Mouse (Mus musculus) embryonic facial prominence, embryonic 11.5 days (tissue): Measurements from ENCODE around the gene 9230112D13Rik. TPM values are rescaled to one million over a fixed set of nuclear protein-coding genes. Genes with fewer than 3 reads are reported as not detected.

Experiments used
- ATAC-seq: fragments of 200-750 bp; cut with Nextera tagmentation; replicated peaks from 2 replicates; pipeline ENCODE4 v1.8.0; 2017; ENCODE audit warnings: low read depth; ENCODE audit not compliant: insufficient number of reproducible peaks, low FRiP score, low TSS enrichment
- DNase-seq: peaks from one replicate; pipeline ENCODE4 v3.0.0-alpha.2; 2015; ENCODE audit warnings: low spot score
- H3K27ac ChIP-seq: fragments of 300-500 bp; sonication (generic); replicated peaks from 2 replicates; pipeline ENCODE4 v1.5.1; 2014; ENCODE audit warnings: mild to moderate bottlenecking, low read depth, low read length, control low read depth
- H3K27me3 ChIP-seq: fragments of 300-500 bp; sonication (generic); 2 replicates; pipeline ENCODE4 v1.6.1; 2014; ENCODE audit warnings: mild to moderate bottlenecking, low read length, moderate library complexity, mixed read lengths; ENCODE audit not compliant: control insufficient read depth, insufficient read depth
- H3K36me3 ChIP-seq: fragments of 300-500 bp; sonication (generic); replicated peaks from 2 replicates; pipeline ENCODE4 v1.6.1; 2014; ENCODE audit warnings: low read depth, mild to moderate bottlenecking, low read length, moderate library complexity, mixed read lengths; ENCODE audit not compliant: control insufficient read depth, insufficient read depth
- H3K4me1 ChIP-seq: fragments of 300-500 bp; sonication (generic); 2 replicates; pipeline ENCODE4 v1.6.1; 2014; ENCODE audit warnings: low read length, mixed read lengths; ENCODE audit not compliant: control insufficient read depth, insufficient read depth
- H3K4me2 ChIP-seq: fragments of 300-500 bp; sonication (generic); 2 replicates; pipeline ENCODE4 v1.6.1; 2014; ENCODE audit warnings: low read depth, mild to moderate bottlenecking, control low read depth, low read length, moderate library complexity
- H3K4me3 ChIP-seq: fragments of 300-500 bp; sonication (generic); 2 replicates; pipeline ENCODE4 v1.5.1; 2014; ENCODE audit warnings: low read depth, low read length, control low read depth
- H3K9ac ChIP-seq: fragments of 300-500 bp; sonication (generic); replicated peaks from 2 replicates; pipeline ENCODE4 v1.6.1; 2014; ENCODE audit warnings: mild to moderate bottlenecking, control low read depth, low read length
- H3K9me3 ChIP-seq: fragments of 300-500 bp; sonication (generic); replicated peaks from 2 replicates; pipeline ENCODE4 v1.6.1; 2016; ENCODE audit warnings: mild to moderate bottlenecking, low read length, inconsistent platforms, mixed read lengths; ENCODE audit not compliant: control insufficient read depth
- WGBS: fragments of 180-500 bp; shearing (Covaris S2); extraction: QIAGEN DNeasy Blood & Tissue Kit; methylation state at CpG from one replicate; pipeline ENCODE4 v1.1.7; 2014; 5-methylcytosine and 5-hydroxymethylcytosine counted together
- polyA plus RNA-seq: library from polyadenylated mRNA; unstranded; fragments of >200 nt; fragmentation: Nextera tagmentation; extraction: Ambion mirVana; gene quantifications from 2 replicates; pipeline ENCODE4 v1.2.1, GENCODE M21; 2014

9230112D13Rik gene
- polyA plus RNA-seq, 1 experiment from 2014 or later, result not detected

DNA sequence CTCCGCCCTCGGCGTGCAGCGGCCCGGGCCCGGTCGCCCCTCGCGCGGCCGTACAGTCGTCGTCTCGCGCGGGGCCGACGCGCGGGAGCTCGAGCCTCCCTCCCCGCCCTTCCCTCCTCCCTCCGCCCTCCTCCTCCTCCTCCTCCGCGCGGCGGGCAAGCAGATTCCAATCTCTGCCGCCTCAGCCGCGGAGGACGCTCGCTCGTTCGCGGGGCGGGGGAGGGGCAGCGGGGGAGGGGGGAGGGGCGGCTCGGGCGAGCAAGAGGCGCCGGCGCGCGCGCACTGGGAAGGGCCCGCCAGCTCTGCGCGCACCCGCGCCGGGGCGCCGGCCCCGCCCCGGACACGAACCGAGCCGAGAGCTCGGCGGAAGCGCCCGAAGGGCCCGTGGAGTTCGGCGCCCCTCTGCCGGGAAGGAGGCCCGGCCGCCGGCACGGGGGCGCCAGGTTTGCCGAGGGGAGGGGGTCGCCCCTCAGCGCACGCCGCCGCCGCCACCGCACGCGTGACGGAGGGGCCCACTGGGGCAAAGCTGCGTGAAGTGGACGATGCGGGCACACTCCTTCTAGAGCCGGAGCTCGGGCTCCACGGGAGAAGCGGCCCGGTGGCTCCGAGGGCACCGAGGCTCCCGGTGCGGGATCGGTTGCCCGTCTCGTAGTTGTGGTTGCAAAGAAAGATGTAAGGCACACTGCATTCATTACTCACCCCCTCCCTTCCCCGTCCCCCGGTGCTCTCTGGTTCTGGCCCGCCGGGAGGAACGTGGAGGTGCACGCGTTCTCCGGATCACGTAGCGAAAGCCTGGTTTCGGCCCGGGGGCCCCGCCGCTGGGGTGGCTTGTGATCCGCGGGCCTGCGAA is 19.9 kb downstream of the 9230112D13Rik start:
- WGBS, result under 1% methylated on average over 65 of the region's 115 CpGs
- Histone ChIP-seq H3K9ac (peak overlapping the region; percentile 99), H3K4me1 (no peaks in the 10 kb centered on the region), H3K4me3 (peak overlapping the region; percentile 89), H3K9me3 (no peaks in the 10 kb centered on the region), H3K36me3 (no peaks in the 10 kb centered on the region), H3K4me2 (peak overlapping the region; percentile 55), H3K27ac (peak overlapping the region; percentile 96), H3K27me3 (no peaks in the 10 kb centered on the region)
- DNase-seq, result peak; percentile 96
- peak; percentile 81 for ATAC-seq

DNA sequence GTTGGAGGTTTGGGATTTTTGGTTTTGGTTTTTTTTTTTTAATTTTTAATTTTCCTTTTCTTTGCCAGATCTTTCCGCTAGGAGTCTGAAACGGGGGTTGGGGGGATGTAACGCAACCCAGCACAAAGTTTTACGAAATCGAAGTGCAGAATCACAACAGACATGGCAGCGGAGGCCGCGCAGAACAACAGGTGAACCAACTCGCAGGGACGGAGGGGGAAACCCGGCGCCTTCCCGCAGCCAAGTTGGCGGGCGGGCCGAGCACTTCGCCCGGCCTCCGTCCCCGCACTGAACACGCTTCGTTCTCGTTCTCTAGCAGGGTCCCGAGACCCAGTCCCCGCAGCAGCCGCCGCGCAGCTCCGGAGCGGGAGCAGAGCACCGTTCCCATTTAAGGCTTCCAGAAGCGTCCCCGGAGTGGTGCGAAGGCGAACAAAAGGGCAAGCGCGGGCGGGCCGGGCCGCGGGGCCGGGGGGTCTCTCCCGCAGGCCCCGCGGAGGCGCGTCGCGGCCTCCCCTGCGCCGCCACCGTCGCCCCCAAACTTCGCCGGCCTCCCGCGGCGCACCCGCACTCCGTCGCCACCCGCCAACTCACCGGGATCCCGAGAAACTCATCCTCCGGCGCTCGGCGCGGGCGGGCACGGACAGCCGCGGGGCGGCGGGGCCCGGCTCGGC is 20.7 kb downstream of the 9230112D13Rik start:
- DNase-seq (peak; percentile 69), ATAC-seq (peak; percentile 37)
- Histone ChIP-seq H3K27ac (peak overlapping the region; percentile 96), H3K4me1 (no peaks in the 10 kb centered on the region), H3K9me3 (no peaks in the 10 kb centered on the region), H3K36me3 (no peaks in the 10 kb centered on the region), H3K9ac (peak overlapping the region; percentile 99), H3K4me3 (peak overlapping the region; percentile 89), H3K4me2 (peak overlapping the region; percentile 55), H3K27me3 (no peaks in the 10 kb centered on the region)
- under 1% methylated on average over 54 of the region's 77 CpGs for WGBS

DNA sequence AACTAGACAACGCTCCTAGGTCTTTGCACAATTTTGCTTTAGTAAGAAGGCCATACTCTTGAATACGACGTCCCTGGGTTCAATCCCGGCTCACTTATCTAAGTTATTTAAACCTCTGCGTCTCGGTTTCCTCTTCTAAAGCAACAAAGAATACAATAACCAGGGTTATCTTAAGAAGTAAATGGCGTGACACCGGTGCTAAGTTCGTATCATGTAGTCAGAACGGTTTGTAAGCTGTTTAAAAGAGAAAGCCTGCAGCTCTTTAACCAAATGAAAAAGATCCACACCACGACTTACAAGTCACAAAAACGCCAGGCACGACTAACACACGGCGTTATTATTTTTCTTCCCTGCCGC is 21.2 kb downstream of the 9230112D13Rik start:
- Histone ChIP-seq H3K4me2 (peak overlapping the region; percentile 55), H3K9ac (peak overlapping the region; percentile 99), H3K4me1 (no peaks in the 10 kb centered on the region), H3K9me3 (no peaks in the 10 kb centered on the region), H3K27me3 (no peaks in the 10 kb centered on the region), H3K4me3 (peak overlapping the region; percentile 89), H3K36me3 (no peaks in the 10 kb centered on the region), H3K27ac (peak overlapping the region; percentile 96)
- DNase-seq, result peak; percentile 44
- under 1% methylated on average over 16 of the region's 16 CpGs for WGBS
- ATAC-seq, result no peak

DNA sequence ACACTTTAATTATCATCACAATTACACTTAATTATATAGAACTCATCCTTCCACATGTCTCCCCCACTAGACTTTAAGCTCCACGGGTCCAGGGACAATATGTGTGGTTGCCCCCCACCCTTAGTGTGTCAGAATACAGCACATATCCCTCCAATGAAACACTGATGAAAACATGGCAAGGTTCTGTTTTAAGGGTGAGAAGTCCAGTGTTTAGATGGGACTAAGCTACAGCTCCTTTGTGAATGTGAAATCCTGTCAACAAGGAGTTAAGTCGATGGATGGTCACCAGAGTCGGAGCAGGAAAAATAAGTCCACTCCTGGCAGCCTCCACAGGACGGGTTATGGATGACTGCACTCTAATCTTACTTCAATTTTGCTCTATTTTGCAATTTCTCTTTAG is 22.3 kb downstream of the 9230112D13Rik start:
- H3K36me3 ChIP-seq, result no peaks in the 10 kb centered on the region
- ATAC-seq (no peak), DNase-seq (no peak)
- WGBS, result 4% methylated on average over 4 of the region's 4 CpGs
- no peaks in the 10 kb centered on the region for H3K4me1 ChIP-seq
- H3K27ac ChIP-seq, result no peak overlapping the region
- H3K4me2 ChIP-seq, result peak overlapping the region; percentile 34
- H3K4me3 ChIP-seq, result peak overlapping the region; percentile 19; the same call in 1 of the 2 replicates
- H3K27me3 ChIP-seq, result no peaks in the 10 kb centered on the region
- no peaks in the 10 kb centered on the region for H3K9me3 ChIP-seq
- H3K9ac ChIP-seq, result no peak overlapping the region

DNA sequence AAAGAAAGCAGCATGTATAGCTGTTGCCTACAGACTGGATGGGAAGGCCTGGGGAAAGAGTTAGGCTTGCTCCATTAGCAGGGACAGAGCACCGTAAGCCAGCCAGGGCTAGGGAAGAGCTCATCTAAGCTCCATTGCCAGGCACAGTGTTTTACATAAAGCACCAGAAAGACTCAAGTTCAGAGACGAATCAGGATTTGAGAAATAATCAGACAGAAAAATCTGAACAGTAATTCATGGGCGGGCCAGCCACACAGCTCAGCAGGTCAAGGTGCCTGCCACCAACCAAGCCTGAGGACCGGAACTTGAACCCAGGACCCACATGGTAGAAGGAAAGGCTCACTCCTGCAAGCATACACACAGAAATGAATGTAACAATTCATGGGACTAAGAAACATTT is 22.9 kb downstream of the 9230112D13Rik start:
- WGBS, result 59% methylated on average over 4 of the region's 4 CpGs
- ATAC-seq (no peak), DNase-seq (no peak)
- Histone ChIP-seq H3K4me2 (no peak overlapping the region), H3K27ac (no peak overlapping the region), H3K4me1 (no peaks in the 10 kb centered on the region), H3K36me3 (no peaks in the 10 kb centered on the region), H3K9me3 (no peaks in the 10 kb centered on the region), H3K4me3 (no peak overlapping the region), H3K27me3 (no peaks in the 10 kb centered on the region), H3K9ac (no peak overlapping the region)

DNA sequence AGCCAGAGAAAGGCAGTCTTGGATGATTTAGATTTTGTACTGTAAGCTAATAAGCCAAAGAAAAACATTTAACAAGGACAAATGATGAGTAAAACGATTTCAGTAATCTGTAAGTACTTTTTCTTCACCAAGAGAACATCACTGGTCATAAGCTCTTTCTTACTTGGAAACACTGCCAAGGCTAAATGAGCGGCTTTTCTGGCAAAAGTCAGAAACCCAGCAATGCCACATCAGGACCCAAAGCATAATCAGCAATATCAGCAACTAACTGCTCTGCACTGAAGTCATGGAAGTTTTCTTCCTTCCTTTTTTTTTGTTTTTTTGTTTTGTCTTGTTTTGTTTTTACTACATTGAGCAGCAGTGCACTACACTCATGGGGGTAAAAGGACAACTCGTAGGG is 25.3 kb downstream of the 9230112D13Rik start:
- Histone ChIP-seq H3K9me3 (no peaks in the 10 kb centered on the region), H3K4me2 (no peak overlapping the region), H3K4me3 (no peak overlapping the region), H3K4me1 (no peaks in the 10 kb centered on the region), H3K27me3 (no peaks in the 10 kb centered on the region), H3K9ac (no peak overlapping the region), H3K27ac (no peak overlapping the region), H3K36me3 (no peaks in the 10 kb centered on the region)
- ATAC-seq (no peak), DNase-seq (no peak)
- 67% methylated on average over 3 of the region's 3 CpGs for WGBS

DNA sequence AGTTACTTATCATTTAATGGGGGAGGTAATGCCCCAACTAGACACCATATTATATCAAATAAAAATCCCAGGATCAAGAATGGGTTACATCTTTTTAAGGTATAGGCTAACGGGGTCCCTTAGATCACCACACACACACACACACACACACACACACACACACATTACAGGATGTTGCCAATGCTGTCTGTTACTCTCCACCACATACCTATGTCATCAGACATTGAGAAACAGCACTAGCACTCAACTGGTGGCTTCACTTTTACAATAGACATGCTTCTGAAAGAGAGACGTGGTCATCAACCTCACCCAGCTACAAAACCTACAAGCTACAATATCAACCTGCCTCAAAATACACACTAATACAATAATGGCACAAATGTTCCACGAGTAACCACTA is 28.9 kb downstream of the 9230112D13Rik start:
- WGBS, result 90% methylated on average over 3 of the region's 3 CpGs
- H3K27me3 ChIP-seq, result no peaks in the 10 kb centered on the region
- H3K9ac ChIP-seq, result no peak overlapping the region
- H3K27ac ChIP-seq, result no peak overlapping the region
- no peak overlapping the region for H3K4me3 ChIP-seq
- DNase-seq (no peak), ATAC-seq (no peak)
- no peaks in the 10 kb centered on the region for H3K9me3 ChIP-seq
- no peaks in the 10 kb centered on the region for H3K4me1 ChIP-seq
- no peak overlapping the region for H3K4me2 ChIP-seq
- no peaks in the 10 kb centered on the region for H3K36me3 ChIP-seq

DNA sequence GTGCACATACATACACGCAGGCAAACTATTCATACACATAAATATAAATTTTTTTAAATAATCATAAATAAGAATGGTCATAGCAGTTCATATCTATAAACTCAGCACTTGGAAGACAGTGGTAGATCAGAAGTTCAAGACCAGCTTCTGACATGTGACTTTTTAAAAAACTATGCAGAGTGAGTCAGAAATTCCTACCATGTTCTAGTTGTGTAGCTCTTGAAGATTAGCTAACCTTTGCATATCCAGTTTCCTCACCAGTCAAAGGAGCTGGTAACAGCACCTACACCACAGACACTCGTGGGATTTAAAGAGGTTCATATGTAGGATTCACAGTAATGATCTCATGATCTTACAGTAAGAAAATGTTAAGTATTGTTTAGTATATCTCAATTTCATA is 29.9 kb downstream of the 9230112D13Rik start:
- no peak overlapping the region for H3K9ac ChIP-seq
- no peak for DNase-seq
- H3K4me3 ChIP-seq, result no peak overlapping the region
- no peaks in the 10 kb centered on the region for H3K36me3 ChIP-seq
- no peak overlapping the region for H3K4me2 ChIP-seq
- H3K9me3 ChIP-seq, result no peaks in the 10 kb centered on the region
- no peak for ATAC-seq
- H3K4me1 ChIP-seq, result no peaks in the 10 kb centered on the region
- WGBS, result 88% methylated on average over 2 of the region's 2 CpGs
- H3K27ac ChIP-seq, result no peak overlapping the region
- no peaks in the 10 kb centered on the region for H3K27me3 ChIP-seq
